Mouse (Mus musculus): ENCODE measurements at regions not wholly inside any gene's neighbourhood (a gene's known extent, or its start where the extent isn't known, plus 50 kb on each side); places are given as distances from the start of the nearest gene placed in this dataset.

- TF ChIP-seq POLR2A (IDR thresholded peaks at IDR 0.05; ENCODE audit: low read depth, low read length) (no peak), CTCF (IDR thresholded peaks at IDR 0.05; ENCODE audit: borderline replicate concordance, insufficient read depth, low read length) (no peak)
These were observed 260.1 kb downstream of the Zfp704 start for GRCm38 (mm10) chr3:9349822-9350221.
